Mouse (Mus musculus) CH12.LX (cell line): Measurements from ENCODE around the gene Ddx31.

Experiments
- CTCF ChIP-seq, 2 experiments: IDR thresholded peaks in 1 of 2; conservative IDR thresholded peaks in 1 of 2; 2 replicates each; pipeline ENCODE4 v1.5.1; 2011 to 2012; ENCODE audit warnings: low read depth in 2 of 2, low read length in 2 of 2, improper control_type of control experiment in 1 of 2, inconsistent platforms in 1 of 2, mild to moderate bottlenecking in 1 of 2, moderate library complexity in 1 of 2
- EP300 ChIP-seq: IDR thresholded peaks from 2 replicates; pipeline ENCODE4 v1.6.1; 2011; ENCODE audit warnings: low read length, improper control_type of control experiment
- KAT2A ChIP-seq: IDR thresholded peaks from 2 replicates; pipeline ENCODE4 v1.6.1; 2012; ENCODE audit warnings: low read length, improper control_type of control experiment, inconsistent platforms; ENCODE audit not compliant: insufficient replicate concordance
- NELFE ChIP-seq: IDR thresholded peaks from 2 replicates; pipeline ENCODE4 v1.6.1; 2011; ENCODE audit warnings: low read depth, low read length, improper control_type of control experiment
- NRF1 ChIP-seq: IDR thresholded peaks from 2 replicates; pipeline ENCODE4 v1.6.1; 2014; ENCODE audit warnings: low read depth, mild to moderate bottlenecking, inconsistent platforms, low read length, improper control_type of control experiment, moderate library complexity
- POLR2A ChIP-seq: IDR thresholded peaks from 2 replicates; pipeline ENCODE4 v1.6.1; 2011; ENCODE audit warnings: low read depth, mild to moderate bottlenecking, improper control_type of control experiment, low read length
- SIN3A ChIP-seq: IDR thresholded peaks from 2 replicates; pipeline ENCODE4 v1.6.1; 2012; ENCODE audit warnings: low read length, improper control_type of control experiment, inconsistent platforms
- TCF12 ChIP-seq: IDR thresholded peaks from 2 replicates; pipeline ENCODE4 v1.6.1; 2014; ENCODE audit warnings: low read depth, mild to moderate bottlenecking, inconsistent platforms, low read length, improper control_type of control experiment

GRCm38 (mm10) chr2:28840222-28840951 is at the start of gene Ddx31, which contains the start of gene Gtf3c4:
- TF ChIP-seq CTCF (conservative IDR thresholded peaks at IDR 0.05 in 1 of 2, IDR thresholded peaks at IDR 0.05 in 1 of 2; ENCODE audit: low read depth in 2 of 2, low read length in 2 of 2) (peak in 1 of 2 experiments; percentile 20; a peak in 1 of 4 replicates), TCF12 (peak; percentile 43), POLR2A (peak; percentile 82), NELFE (peak; percentile 78), KAT2A (peak; percentile 77; the same call in 1 of the 2 replicates), NRF1 (no peak; the same call in 1 of the 2 replicates), SIN3A (peak; percentile 90), EP300 (no peak)
